Mouse (Mus musculus) left cerebral cortex, adult 9 months (tissue): ENCODE results near the gene Col9a2.

ENCODE experiments used
- DNase-seq, 2 experiments: peaks; one replicate each; pipeline ENCODE4 v3.0.0; 2022; ENCODE audit warnings: low spot score in 2 of 2

The Col9a2 gene

GRCm38 (mm10) chr4:121077915-121078646 lies 38.9 kb downstream of the Col9a2 start:
- no peak for DNase-seq

- no peak for DNase-seq
These were observed 41.2 kb downstream of the Col9a2 start for GRCm38 (mm10) chr4:121080395-121080794.

GRCm38 (mm10) chr4:121084506-121084905 lies 45.3 kb downstream of the Col9a2 start:
- DNase-seq = no peak

- no peak for DNase-seq
These were observed 49.5 kb downstream of the Col9a2 start for GRCm38 (mm10) chr4:121088696-121089095.

- no peak for DNase-seq
These were observed 51.0 kb downstream of the Col9a2 start for GRCm38 (mm10) chr4:121090211-121090610.

- peak; percentile 74 to 92 for DNase-seq
These were observed 58.6 kb downstream of the Col9a2 start, which contains the start of gene Zmpste24 for GRCm38 (mm10) chr4:121097650-121098378. Zmpste24 (minus strand) TSS chr4:121098241.

- peak; percentile 47 to 78 for DNase-seq
These were observed 64.1 kb downstream of the Col9a2 start for GRCm38 (mm10) chr4:121103304-121103703.
